Mouse (Mus musculus) liver, adult 2 months (tissue): ENCODE measurements at regions not wholly inside any gene's neighbourhood (a gene's known extent, or its start where the extent isn't known, plus 50 kb on each side); places are given as distances from the start of the nearest gene placed in this dataset.

ENCODE experiments used
- CTCF ChIP-seq: fragments of 200-500 bp; IDR thresholded peaks from 2 replicates; pipeline ENCODE4 v1.5.1; 2011; ENCODE audit warnings: low read depth, low read length, control low read depth
- POLR2A ChIP-seq: fragments of 200-500 bp; IDR thresholded peaks from 2 replicates; pipeline ENCODE4 v1.6.1; 2011; ENCODE audit warnings: low read length, control low read depth; ENCODE audit not compliant: insufficient read depth; ENCODE audit errors: extremely low read depth

GRCm38 (mm10) chr14:25059351-25059750 is 399.6 kb upstream of the Zmiz1 start:
- no peak for TF ChIP-seq CTCF
- TF ChIP-seq POLR2A = no peak
